Mouse (Mus musculus): Measurements from ENCODE around the gene Rnf8. TPM values are rescaled to one million over a fixed set of nuclear protein-coding genes. Genes with fewer than 3 reads are reported as not detected.
A peak's percentile ranks its signal among the peaks of the same experiment; 100 is the strongest.
"Not testable (repeated sequence)": the region's sequence is repeated elsewhere in the genome, so short reads cannot be mapped to it uniquely, and the experiment has no call there.

Rnf8 gene
- polyA plus RNA-seq, 1 experiment from 2014 or later, result 67.9 TPM

DNA sequence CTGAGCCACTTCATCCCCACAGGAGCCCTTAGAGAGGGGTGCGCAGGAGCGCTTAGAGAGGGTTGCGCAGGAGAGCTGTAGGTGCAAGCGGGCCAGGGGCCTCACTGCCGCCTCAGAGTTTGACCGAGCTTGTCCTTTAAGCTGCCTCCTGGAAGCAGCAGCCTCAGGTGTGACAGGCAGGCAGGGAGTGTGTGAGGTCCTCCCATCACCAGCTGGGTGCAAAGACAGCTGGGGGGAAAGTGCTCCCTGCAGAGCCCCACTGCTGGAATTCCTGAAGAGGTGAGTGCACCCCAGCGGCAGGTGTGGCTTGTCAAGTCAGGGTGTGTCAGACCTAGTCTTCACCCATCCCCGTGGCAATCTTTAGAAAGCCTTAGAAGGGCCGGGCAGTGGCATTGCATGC, 27.7 kb upstream of the Rnf8 start:
- Histone ChIP-seq H3K27ac (ENCODE audit: low read length) (no peak overlapping the region), H3K4me2 (ENCODE audit: low read depth, low read length) (no peak overlapping the region), H3K27me3 (ENCODE audit: control insufficient read depth, insufficient read depth, low read depth, low read length) (no peaks in the 10 kb centered on the region), H3K36me3 (ENCODE audit: control insufficient read depth, insufficient read depth, low read length) (peaks cover under 1% of the 10 kb centered on the region; the same call in 1 of the 2 replicates), H3K4me3 (ENCODE audit: low read length) (no peak overlapping the region), H3K4me1 (replicated peaks; ENCODE audit: control insufficient read depth, insufficient read depth, low read length) (peaks cover 12% of the 10 kb centered on the region), H3K9ac (ENCODE audit: low read length) (no peak overlapping the region), H3K9me3 (ENCODE audit: control insufficient read depth, low read length) (no peaks in the 10 kb centered on the region)
- 77% methylated on average over 9 of the region's 9 CpGs for WGBS
- ATAC-seq (ENCODE audit: low read depth), result no peak

DNA sequence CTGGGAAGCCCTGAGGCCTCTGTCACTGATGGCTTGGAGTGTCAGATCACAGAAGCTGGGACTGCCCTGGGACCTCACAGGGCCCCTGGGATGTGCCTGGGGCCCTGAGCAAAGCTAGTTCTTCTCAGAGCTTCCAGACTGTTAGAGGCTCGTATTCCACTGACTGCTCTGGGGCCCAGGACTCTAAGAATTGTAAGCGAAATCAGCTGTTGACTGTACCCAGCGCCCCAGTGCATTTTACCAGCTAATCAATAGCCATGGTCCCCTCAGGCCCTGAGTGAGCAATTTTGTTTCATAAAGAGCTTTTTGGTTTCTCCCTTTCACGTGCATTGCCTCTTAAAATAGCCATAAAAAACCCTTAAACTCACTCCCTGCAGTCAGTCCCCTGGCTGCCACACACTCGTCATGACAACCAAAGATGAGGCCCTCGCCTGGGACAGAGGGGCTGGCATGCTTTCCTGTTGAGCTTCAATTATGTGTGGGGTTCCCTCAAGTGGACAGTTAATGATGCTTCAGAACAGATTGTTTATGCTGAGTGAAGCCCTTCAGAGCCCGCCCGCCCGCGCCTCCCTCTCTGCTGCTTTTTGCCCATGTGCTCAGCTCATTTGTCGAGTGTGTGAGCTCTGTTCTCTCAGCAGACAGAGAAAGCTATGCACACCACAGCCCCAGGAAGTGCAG, 25.2 kb upstream of the Rnf8 start:
- Histone ChIP-seq H3K27ac (ENCODE audit: low read length) (peak overlapping the region; percentile 70), H3K9ac (ENCODE audit: low read length) (no peak overlapping the region), H3K4me3 (ENCODE audit: low read length) (no peak overlapping the region), H3K36me3 (ENCODE audit: control insufficient read depth, insufficient read depth, low read length) (no peaks in the 10 kb centered on the region), H3K9me3 (ENCODE audit: control insufficient read depth, low read length) (no peaks in the 10 kb centered on the region), H3K4me1 (replicated peaks; ENCODE audit: control insufficient read depth, insufficient read depth, low read length) (peaks cover 12% of the 10 kb centered on the region), H3K27me3 (ENCODE audit: control insufficient read depth, insufficient read depth, low read depth, low read length) (no peaks in the 10 kb centered on the region), H3K4me2 (ENCODE audit: low read depth, low read length) (no peak overlapping the region)
- WGBS, result 39% methylated on average over 11 of the region's 11 CpGs
- peak; percentile 86 for ATAC-seq (ENCODE audit: low read depth)

DNA sequence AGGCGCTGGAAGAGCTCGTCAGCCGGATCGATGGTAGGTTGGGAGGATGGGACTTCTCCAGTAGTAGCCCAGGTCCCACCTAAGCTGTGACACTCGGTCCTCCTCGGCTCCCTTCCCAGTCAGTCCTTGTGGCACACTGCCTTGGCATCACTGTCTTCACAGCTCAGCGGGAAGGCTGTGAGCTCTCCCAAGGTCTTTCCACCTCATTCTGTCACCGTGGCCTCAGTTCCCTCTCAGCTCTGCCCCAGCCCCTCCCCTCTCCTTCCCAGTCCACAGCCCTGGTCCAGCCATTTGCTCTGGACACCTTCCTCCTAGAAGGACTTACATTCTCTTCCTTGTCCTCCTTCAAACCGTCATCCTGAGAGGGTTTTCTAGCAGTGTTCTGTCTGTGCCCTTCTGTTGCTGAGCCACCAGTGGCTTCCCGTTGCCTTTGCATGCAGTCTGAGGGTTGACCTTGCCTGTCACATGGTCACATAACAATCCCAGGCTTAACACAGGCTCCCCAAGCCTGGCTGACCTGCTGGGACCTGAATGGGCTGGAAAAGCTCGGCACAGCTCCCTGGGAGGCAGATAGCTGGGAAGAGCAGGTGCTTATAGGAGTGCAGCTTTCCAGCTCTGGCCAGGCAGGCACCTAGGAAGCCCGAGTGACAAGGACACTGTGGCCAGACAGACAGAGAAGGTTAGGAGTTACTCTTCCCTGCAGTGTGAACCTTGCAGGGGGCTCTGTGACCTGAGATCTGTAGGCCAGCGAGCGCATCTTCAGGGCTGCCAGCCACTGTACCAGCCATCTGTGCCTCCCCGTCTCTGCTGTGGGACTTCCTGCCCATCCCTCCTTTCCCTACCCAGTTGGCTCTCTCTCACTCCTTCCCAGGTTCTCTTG, 18.5 kb upstream of the Rnf8 start:
- Histone ChIP-seq H3K9me3 (ENCODE audit: control insufficient read depth, low read length) (no peaks in the 10 kb centered on the region), H3K36me3 (ENCODE audit: control insufficient read depth, insufficient read depth, low read length) (peaks cover 21% of the 10 kb centered on the region), H3K4me3 (ENCODE audit: low read length) (no peak overlapping the region), H3K4me1 (replicated peaks; ENCODE audit: control insufficient read depth, insufficient read depth, low read length) (no peaks in the 10 kb centered on the region), H3K27me3 (ENCODE audit: control insufficient read depth, insufficient read depth, low read depth, low read length) (no peaks in the 10 kb centered on the region), H3K4me2 (ENCODE audit: low read depth, low read length) (no peak overlapping the region), H3K27ac (ENCODE audit: low read length) (no peak overlapping the region), H3K9ac (ENCODE audit: low read length) (no peak overlapping the region)
- 81% methylated on average over 15 of the region's 15 CpGs for WGBS
- ATAC-seq (ENCODE audit: low read depth), result no peak

DNA sequence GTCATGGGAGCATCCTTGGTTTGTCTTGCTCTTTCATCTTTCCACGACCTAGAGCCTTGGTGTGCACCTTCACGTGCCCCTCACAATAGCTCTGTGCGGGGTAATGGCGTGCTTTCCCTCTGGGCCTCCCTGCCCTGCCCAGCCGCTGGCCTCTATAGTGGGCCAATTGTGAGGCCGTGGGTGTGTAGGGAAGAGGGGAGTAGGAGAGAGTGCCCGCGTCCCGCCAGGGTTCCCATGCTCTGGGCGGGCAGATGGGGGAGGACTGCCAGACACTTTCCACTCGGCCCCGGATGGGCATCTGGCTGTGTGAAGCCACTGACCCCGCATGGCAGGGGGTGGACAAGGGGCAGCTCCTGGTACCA, 17.8 kb upstream of the Rnf8 start:
- WGBS, result 84% methylated on average over 13 of the region's 13 CpGs
- no peak for ATAC-seq (ENCODE audit: low read depth)
- Histone ChIP-seq H3K27ac (ENCODE audit: low read length) (no peak overlapping the region), H3K27me3 (ENCODE audit: control insufficient read depth, insufficient read depth, low read depth, low read length) (no peaks in the 10 kb centered on the region), H3K4me1 (replicated peaks; ENCODE audit: control insufficient read depth, insufficient read depth, low read length) (no peaks in the 10 kb centered on the region), H3K4me2 (ENCODE audit: low read depth, low read length) (no peak overlapping the region), H3K4me3 (ENCODE audit: low read length) (no peak overlapping the region), H3K9ac (ENCODE audit: low read length) (no peak overlapping the region), H3K36me3 (ENCODE audit: control insufficient read depth, insufficient read depth, low read length) (peaks cover 21% of the 10 kb centered on the region), H3K9me3 (ENCODE audit: control insufficient read depth, low read length) (no peaks in the 10 kb centered on the region)

DNA sequence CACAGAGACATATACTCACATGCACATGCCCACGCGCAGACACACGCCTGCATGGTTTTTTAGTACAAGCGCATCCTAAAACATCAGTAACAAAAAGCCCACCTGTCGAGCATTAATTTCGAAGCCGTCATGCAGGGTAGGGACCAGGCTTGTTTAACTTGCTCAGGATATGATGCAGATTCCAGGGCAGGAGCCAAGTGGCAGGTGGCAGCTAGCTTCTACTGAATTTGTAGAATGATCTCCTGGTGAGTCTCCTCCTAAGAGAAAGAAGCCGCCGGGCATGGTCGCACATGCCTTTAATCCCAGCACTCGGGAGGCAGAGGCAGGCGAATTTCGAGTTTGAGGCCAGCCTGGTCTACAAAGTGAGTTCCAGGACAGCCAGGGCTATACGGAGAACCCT, 15.5 kb upstream of the Rnf8 start:
- no peaks in the 10 kb centered on the region for H3K27me3 ChIP-seq (ENCODE audit: control insufficient read depth, insufficient read depth, low read depth, low read length)
- no peak overlapping the region for H3K4me3 ChIP-seq (ENCODE audit: low read length)
- no peak overlapping the region for H3K4me2 ChIP-seq (ENCODE audit: low read depth, low read length)
- no peak for ATAC-seq (ENCODE audit: low read depth)
- H3K9ac ChIP-seq (ENCODE audit: low read length), result no peak overlapping the region
- H3K36me3 ChIP-seq (ENCODE audit: control insufficient read depth, insufficient read depth, low read length), result peaks cover 25% of the 10 kb centered on the region
- no peaks in the 10 kb centered on the region for H3K4me1 ChIP-seq (replicated peaks; ENCODE audit: control insufficient read depth, insufficient read depth, low read length)
- 93% methylated on average over 14 of the region's 14 CpGs for WGBS
- H3K27ac ChIP-seq (ENCODE audit: low read length), result no peak overlapping the region
- H3K9me3 ChIP-seq (ENCODE audit: control insufficient read depth, low read length), result no peaks in the 10 kb centered on the region

DNA sequence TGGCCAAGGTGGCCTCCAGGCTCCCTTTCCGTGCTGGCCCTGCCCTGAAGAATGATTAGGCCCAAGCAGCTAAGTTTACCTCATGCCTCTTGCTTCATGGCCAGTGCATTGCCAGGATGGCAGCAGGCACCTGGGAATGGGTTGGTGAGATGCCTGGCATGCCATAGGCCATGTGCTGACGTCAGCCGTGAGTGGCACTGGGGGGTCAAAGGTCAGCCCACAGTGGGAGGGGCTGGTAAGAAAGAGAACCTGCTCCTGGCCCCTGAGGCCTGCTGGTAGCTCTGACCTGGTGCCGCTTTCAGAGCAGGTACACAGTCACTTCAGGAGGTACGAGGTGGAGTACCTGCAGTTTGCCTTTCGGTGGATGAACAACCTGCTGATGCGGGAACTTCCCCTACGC, 15.1 kb upstream of the Rnf8 start:
- Histone ChIP-seq H3K27ac (ENCODE audit: low read length) (no peak overlapping the region), H3K9ac (ENCODE audit: low read length) (no peak overlapping the region), H3K9me3 (ENCODE audit: control insufficient read depth, low read length) (no peaks in the 10 kb centered on the region), H3K27me3 (ENCODE audit: control insufficient read depth, insufficient read depth, low read depth, low read length) (no peaks in the 10 kb centered on the region), H3K36me3 (ENCODE audit: control insufficient read depth, insufficient read depth, low read length) (peaks cover 24% of the 10 kb centered on the region), H3K4me1 (replicated peaks; ENCODE audit: control insufficient read depth, insufficient read depth, low read length) (no peaks in the 10 kb centered on the region), H3K4me2 (ENCODE audit: low read depth, low read length) (no peak overlapping the region), H3K4me3 (ENCODE audit: low read length) (no peak overlapping the region)
- ATAC-seq (ENCODE audit: low read depth), result no peak
- WGBS, result 74% methylated on average over 8 of the region's 8 CpGs

DNA sequence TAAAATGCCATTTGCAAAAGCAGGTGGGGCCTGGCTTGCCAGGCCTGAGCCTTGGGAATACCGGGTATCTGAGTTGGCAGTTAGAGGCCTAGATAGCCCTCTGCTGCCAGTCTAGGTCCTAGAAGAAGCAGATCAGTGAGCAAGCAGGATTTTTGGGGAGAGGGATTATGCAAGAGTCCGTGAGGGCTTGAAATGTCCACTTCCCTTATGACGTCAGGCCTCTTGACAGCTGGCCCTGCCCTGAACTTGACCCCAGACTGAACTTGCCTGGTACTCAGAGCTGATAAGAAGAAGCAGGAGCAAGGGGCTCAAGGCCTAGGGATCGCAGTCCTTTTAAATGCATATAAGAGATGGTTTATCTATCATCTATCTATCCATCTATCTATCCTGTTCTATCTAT, 13.2 kb upstream of the Rnf8 start:
- peaks cover 14% of the 10 kb centered on the region for H3K36me3 ChIP-seq (ENCODE audit: control insufficient read depth, insufficient read depth, low read length)
- no peak overlapping the region for H3K4me3 ChIP-seq (ENCODE audit: low read length)
- WGBS, result 46% methylated on average over 4 of the region's 4 CpGs
- no peak overlapping the region for H3K9ac ChIP-seq (ENCODE audit: low read length)
- no peaks in the 10 kb centered on the region for H3K4me1 ChIP-seq (replicated peaks; ENCODE audit: control insufficient read depth, insufficient read depth, low read length)
- no peaks in the 10 kb centered on the region for H3K27me3 ChIP-seq (ENCODE audit: control insufficient read depth, insufficient read depth, low read depth, low read length)
- no peak overlapping the region for H3K27ac ChIP-seq (ENCODE audit: low read length)
- no peak overlapping the region for H3K4me2 ChIP-seq (ENCODE audit: low read depth, low read length)
- H3K9me3 ChIP-seq (ENCODE audit: control insufficient read depth, low read length), result no peaks in the 10 kb centered on the region
- ATAC-seq (ENCODE audit: low read depth), result no peak

DNA sequence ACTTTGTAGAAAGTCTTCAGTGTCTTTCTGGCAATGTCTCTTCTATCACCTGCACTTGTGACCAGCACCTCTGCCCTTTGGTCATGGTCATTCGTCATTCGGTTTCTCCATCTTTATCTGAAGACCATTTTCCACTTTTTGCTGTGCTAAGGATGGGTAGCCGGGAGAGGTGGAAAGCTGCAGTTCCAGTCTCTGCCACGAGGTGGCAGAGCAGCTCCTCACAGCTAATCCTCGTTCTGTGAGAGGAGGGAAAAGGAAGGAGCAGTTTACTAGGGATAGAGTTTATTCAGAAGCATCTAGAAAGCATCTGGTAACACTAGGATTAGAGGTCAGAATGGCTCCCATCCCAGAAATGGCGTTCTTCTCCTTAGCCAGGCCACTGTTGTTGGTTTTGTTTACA, 11.3 kb upstream of the Rnf8 start:
- peak; percentile 60; the same call in 1 of the 2 replicates for ATAC-seq (ENCODE audit: low read depth)
- WGBS, result 20% methylated on average over 6 of the region's 6 CpGs
- peaks cover 12% of the 10 kb centered on the region for H3K36me3 ChIP-seq (ENCODE audit: control insufficient read depth, insufficient read depth, low read length)

DNA sequence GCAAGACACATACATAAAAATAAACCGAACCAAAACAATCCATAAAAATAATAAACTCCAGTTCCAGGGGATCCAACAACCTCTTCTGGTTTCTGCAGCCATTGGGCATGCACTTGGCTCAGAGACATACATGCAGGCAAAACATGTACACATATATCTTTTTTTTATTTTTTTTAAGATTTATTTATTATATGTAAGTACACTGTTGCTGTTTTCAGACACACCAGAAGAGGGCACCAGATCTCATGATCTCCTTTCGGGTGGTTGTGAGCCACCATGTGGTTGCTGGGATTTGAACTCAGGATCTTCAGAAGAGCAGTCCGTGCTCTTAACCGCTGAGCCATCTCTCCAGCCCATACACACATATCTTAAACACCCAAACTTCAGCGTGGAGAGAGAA, 1.1 kb upstream of the Rnf8 start:
- ATAC-seq (ENCODE audit: low read depth); H3K27ac ChIP-seq (ENCODE audit: low read length); H3K9ac ChIP-seq (ENCODE audit: low read length); H3K27me3 ChIP-seq (ENCODE audit: control insufficient read depth, insufficient read depth, low read depth, low read length); H3K36me3 ChIP-seq (ENCODE audit: control insufficient read depth, insufficient read depth, low read length); H3K9me3 ChIP-seq (ENCODE audit: control insufficient read depth, low read length); H3K4me2 ChIP-seq (ENCODE audit: low read depth, low read length); H3K4me3 ChIP-seq (ENCODE audit: low read length): not testable (repeated sequence)
- peaks cover 14% of the 10 kb centered on the region for H3K4me1 ChIP-seq (replicated peaks; ENCODE audit: control insufficient read depth, insufficient read depth, low read length)
- 85% methylated on average over 5 of the region's 5 CpGs for WGBS

More for the DNA sequence above, 11.3 kb upstream of the Rnf8 start:
- Histone ChIP-seq H3K4me2 (ENCODE audit: low read depth, low read length) (no peak overlapping the region), H3K27ac (ENCODE audit: low read length) (no peak overlapping the region), H3K4me3 (ENCODE audit: low read length) (no peak overlapping the region), H3K9me3 (ENCODE audit: control insufficient read depth, low read length) (no peaks in the 10 kb centered on the region), H3K9ac (ENCODE audit: low read length) (no peak overlapping the region), H3K27me3 (ENCODE audit: control insufficient read depth, insufficient read depth, low read depth, low read length) (no peaks in the 10 kb centered on the region), H3K4me1 (replicated peaks; ENCODE audit: control insufficient read depth, insufficient read depth, low read length) (no peaks in the 10 kb centered on the region)

Measured in lung, embryonic 16.5 days (tissue).